Mouse (Mus musculus) neural tube, embryonic 14.5 days (tissue): ENCODE results near the gene Elmsan1. TPM values are rescaled to one million over a fixed set of nuclear protein-coding genes. Genes with fewer than 3 reads are reported as not detected.

Experiments
- ATAC-seq: fragments of 200-750 bp; cut with Nextera tagmentation; 2 replicates; pipeline ENCODE4 v1.8.0; 2017; ENCODE audit warnings: low read depth, mild to moderate bottlenecking, moderate TSS enrichment, moderate library complexity
- H3K27ac ChIP-seq: fragments of 300-500 bp; sonication (generic); 2 replicates; pipeline ENCODE4 v1.5.1; 2014; ENCODE audit warnings: low read depth, mild to moderate bottlenecking, control low read depth, low read length, moderate library complexity, mixed read lengths
- H3K27me3 ChIP-seq: fragments of 300-500 bp; sonication (generic); 2 replicates; pipeline ENCODE4 v1.6.1; 2014; ENCODE audit warnings: low read length; ENCODE audit not compliant: control insufficient read depth, insufficient read depth
- H3K36me3 ChIP-seq: fragments of 300-500 bp; sonication (generic); 2 replicates; pipeline ENCODE4 v1.6.1; 2014; ENCODE audit warnings: low read length, mixed read lengths; ENCODE audit not compliant: control insufficient read depth, insufficient read depth
- H3K4me1 ChIP-seq: fragments of 300-500 bp; sonication (generic); 2 replicates; pipeline ENCODE4 v1.6.1; 2014; ENCODE audit warnings: low read length; ENCODE audit not compliant: control insufficient read depth, insufficient read depth
- H3K4me2 ChIP-seq: fragments of 300-500 bp; sonication (generic); 2 replicates; pipeline ENCODE4 v1.6.1; 2014; ENCODE audit warnings: mild to moderate bottlenecking, low read depth, low read length, control low read depth
- H3K4me3 ChIP-seq: fragments of 300-500 bp; sonication (generic); 2 replicates; pipeline ENCODE4 v1.5.1; 2014; ENCODE audit warnings: low read depth, low read length, control low read depth, mixed read lengths
- H3K9ac ChIP-seq: fragments of 300-500 bp; sonication (generic); replicated peaks from 2 replicates; pipeline ENCODE4 v1.6.1; 2014; ENCODE audit warnings: low read depth, mild to moderate bottlenecking, control low read depth, low read length, mixed read lengths
- H3K9me3 ChIP-seq: fragments of 300-500 bp; sonication (generic); 2 replicates; pipeline ENCODE4 v1.6.1; 2016; ENCODE audit warnings: low read length; ENCODE audit not compliant: control insufficient read depth
- WGBS: fragments of 180-500 bp; shearing (Covaris S2); extraction: QIAGEN DNeasy Blood & Tissue Kit; methylation state at CpG from one replicate; pipeline ENCODE4 v1.1.7; 2014; 5-methylcytosine and 5-hydroxymethylcytosine counted together
- polyA plus RNA-seq: library from polyadenylated mRNA; unstranded; fragments of >200 nt; fragmentation: Nextera tagmentation; extraction: Ambion mirVana; gene quantifications from 2 replicates; pipeline ENCODE4 v1.2.1, GENCODE M21; 2014

Gene Elmsan1
- polyA plus RNA-seq, 1 experiment from 2014 or later = 4.5 TPM

DNA sequence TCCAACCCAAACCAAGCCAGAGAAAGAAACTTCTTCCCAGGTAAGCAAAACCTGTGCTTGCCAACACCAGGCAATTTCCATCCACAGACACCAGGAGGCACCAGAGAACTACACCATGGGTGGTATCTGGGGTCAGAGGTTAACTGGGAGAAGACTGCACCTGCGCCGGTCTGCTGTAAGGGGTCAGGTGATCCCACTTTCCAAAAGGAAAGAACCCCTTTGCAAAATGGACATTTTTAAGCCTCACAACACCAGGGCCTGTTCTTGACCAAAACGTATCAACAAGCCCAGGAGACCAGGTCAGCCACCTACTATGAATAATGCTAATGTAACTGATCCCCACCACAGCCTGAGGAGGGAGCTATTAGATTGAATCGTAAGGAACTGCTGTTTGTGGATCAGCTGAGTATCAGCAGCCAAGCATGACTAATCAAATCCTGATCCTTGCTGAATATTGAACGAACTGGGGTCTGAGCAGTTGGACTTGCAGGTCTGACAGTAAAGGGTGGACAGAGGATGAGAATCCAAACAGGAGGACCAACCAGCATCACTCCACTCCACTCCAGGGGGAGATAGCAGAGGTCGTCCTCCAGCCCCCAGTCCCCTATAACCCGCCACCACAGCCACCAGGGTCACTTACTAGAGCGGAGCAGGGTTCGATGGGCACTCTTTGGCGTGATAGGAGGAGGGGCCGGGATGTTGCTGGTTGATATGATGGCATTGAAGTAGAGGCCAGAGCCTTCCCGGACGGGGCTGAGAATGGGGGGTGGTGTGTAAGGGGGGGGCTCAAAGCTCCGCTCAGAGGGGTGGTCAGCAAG, 56.9 kb downstream of the Elmsan1 start:
- no peak overlapping the region for H3K4me3 ChIP-seq
- H3K27ac ChIP-seq = no peak overlapping the region
- H3K9me3 ChIP-seq = no peaks in the 10 kb centered on the region
- H3K9ac ChIP-seq = no peak overlapping the region
- no peak for ATAC-seq
- no peaks in the 10 kb centered on the region for H3K27me3 ChIP-seq
- 75% methylated on average over 14 of the region's 14 CpGs for WGBS
- peaks cover 10% of the 10 kb centered on the region for H3K36me3 ChIP-seq
- no peaks in the 10 kb centered on the region for H3K4me1 ChIP-seq
- H3K4me2 ChIP-seq = no peak overlapping the region

DNA sequence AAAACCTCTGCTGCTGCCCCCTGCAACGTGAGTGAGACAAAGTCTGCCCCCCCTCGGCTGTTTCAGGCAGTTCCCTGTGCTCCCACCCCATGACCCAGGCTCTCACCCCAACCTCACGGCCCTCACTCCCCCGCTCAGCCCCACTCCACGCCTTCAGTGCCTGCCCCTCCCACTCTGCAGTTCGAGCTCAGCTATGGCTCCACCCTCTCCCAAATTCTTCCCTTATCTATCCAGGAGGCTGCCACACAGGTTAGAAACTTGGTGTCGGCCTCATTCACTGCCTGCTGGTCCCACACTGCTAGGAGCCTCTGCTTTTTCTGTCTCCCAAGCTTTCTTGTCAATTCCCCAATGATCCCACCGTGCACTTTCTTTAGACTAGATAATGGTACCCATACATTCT, 57.6 kb downstream of the Elmsan1 start:
- no peaks in the 10 kb centered on the region for H3K4me1 ChIP-seq
- no peaks in the 10 kb centered on the region for H3K9me3 ChIP-seq
- WGBS = 90% methylated on average over 8 of the region's 8 CpGs
- H3K4me3 ChIP-seq = no peak overlapping the region
- H3K4me2 ChIP-seq = no peak overlapping the region
- H3K36me3 ChIP-seq = peaks cover 10% of the 10 kb centered on the region
- ATAC-seq = no peak
- H3K27ac ChIP-seq = no peak overlapping the region
- H3K9ac ChIP-seq = no peak overlapping the region
- no peaks in the 10 kb centered on the region for H3K27me3 ChIP-seq

DNA sequence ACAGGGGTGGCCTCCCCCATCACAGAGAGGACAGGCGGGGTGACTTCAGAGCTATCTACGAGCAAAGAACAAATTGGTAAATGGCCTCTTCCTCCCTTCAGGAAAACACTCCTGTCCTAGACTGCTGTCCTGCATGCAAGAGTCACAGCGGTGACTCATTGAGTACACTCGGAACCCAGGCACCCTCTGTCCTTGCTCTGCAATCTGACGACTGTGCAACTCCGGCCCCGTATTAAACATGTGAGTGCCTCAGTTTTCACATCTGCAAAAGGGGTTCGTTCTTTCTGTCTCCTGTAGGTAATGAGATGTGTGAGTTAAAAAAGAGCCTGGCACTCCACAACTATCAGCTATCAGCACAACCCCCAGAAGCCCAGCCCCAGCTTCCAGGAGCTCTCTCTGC, 58.2 kb downstream of the Elmsan1 start:
- H3K27me3 ChIP-seq = no peaks in the 10 kb centered on the region
- no peaks in the 10 kb centered on the region for H3K4me1 ChIP-seq
- H3K36me3 ChIP-seq = peaks cover 10% of the 10 kb centered on the region
- no peak overlapping the region for H3K4me2 ChIP-seq
- over 99% methylated on average over 8 of the region's 8 CpGs for WGBS
- H3K9ac ChIP-seq = no peak overlapping the region
- ATAC-seq = no peak
- no peaks in the 10 kb centered on the region for H3K9me3 ChIP-seq
- H3K27ac ChIP-seq = no peak overlapping the region
- H3K4me3 ChIP-seq = no peak overlapping the region

DNA sequence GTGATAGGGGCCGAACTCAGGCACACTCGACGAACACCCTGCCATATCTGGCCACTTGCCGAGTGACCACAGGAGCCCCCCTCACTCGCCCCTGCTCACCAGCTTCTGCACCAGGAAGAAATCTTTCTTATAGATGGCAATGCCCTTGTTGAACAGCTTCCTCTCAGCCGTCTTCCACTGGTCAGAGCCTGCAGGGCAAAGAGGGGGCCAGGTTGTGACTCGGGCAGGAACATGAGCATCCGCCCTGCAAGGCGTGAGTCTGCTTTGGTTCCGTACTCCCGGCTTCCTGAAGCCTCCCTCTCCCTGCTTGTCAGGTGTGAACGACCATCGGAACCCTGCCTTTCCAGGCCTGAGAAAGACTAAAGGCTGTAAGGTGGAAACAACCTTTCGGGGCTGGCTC, 60.5 kb downstream of the Elmsan1 start:
- no peak overlapping the region for H3K9ac ChIP-seq
- WGBS = 94% methylated on average over 14 of the region's 14 CpGs
- H3K4me2 ChIP-seq = no peak overlapping the region
- ATAC-seq = no peak
- peaks cover 10% of the 10 kb centered on the region for H3K36me3 ChIP-seq
- H3K4me1 ChIP-seq = no peaks in the 10 kb centered on the region
- no peaks in the 10 kb centered on the region for H3K9me3 ChIP-seq
- no peak overlapping the region for H3K27ac ChIP-seq
- no peak overlapping the region for H3K4me3 ChIP-seq
- H3K27me3 ChIP-seq = no peaks in the 10 kb centered on the region

DNA sequence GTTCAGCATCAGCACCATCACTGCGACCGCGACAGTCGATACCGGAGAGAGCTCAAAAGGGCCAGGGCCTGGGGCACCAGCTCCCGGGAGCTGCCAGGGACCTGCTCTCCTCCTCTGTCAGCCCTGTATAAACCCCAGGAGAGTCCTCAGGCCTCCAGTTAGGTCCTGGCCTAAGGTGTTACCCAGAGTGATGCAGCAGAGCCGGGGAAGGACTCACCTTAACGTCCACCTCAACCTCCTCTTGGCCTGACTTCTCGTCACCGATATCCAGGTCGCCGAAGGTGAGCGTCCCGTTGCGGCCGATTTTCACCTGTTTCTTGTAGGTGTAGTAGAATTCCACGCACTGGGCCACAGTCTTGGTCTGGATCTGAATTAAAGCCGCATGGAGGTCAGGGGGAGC, 62.5 kb downstream of the Elmsan1 start:
- H3K9ac ChIP-seq = no peak overlapping the region
- peaks cover 22% of the 10 kb centered on the region for H3K36me3 ChIP-seq
- H3K4me1 ChIP-seq = no peaks in the 10 kb centered on the region
- WGBS = 94% methylated on average over 18 of the region's 18 CpGs
- no peak overlapping the region for H3K4me3 ChIP-seq
- no peak overlapping the region for H3K4me2 ChIP-seq
- ATAC-seq = no peak
- no peaks in the 10 kb centered on the region for H3K27me3 ChIP-seq
- H3K27ac ChIP-seq = no peak overlapping the region
- H3K9me3 ChIP-seq = no peaks in the 10 kb centered on the region

DNA sequence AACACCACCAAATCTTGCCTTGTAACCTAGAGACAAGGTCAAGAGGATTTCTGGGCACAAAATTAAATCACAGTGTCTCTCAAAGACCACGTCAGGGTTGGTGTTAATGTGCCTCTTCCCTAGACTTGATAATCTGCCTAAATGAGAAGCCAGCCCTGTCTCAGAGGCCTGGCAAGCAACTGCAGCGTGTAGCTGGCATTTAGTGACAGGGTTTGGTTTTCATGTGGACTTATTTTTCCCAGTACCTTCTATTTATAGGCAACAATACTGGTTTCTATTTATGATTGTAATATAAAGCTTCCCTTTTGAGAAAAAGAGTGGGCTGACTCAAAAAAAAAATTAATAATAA, 63.2 kb downstream of the Elmsan1 start:
- Histone ChIP-seq H3K4me2 (no peak overlapping the region), H3K4me1 (no peaks in the 10 kb centered on the region), H3K36me3 (peaks cover 22% of the 10 kb centered on the region), H3K9ac (no peak overlapping the region), H3K27ac (no peak overlapping the region), H3K9me3 (no peaks in the 10 kb centered on the region), H3K4me3 (no peak overlapping the region), H3K27me3 (no peaks in the 10 kb centered on the region)
- no peak for ATAC-seq
- WGBS = 87% methylated on average over 2 of the region's 2 CpGs

DNA sequence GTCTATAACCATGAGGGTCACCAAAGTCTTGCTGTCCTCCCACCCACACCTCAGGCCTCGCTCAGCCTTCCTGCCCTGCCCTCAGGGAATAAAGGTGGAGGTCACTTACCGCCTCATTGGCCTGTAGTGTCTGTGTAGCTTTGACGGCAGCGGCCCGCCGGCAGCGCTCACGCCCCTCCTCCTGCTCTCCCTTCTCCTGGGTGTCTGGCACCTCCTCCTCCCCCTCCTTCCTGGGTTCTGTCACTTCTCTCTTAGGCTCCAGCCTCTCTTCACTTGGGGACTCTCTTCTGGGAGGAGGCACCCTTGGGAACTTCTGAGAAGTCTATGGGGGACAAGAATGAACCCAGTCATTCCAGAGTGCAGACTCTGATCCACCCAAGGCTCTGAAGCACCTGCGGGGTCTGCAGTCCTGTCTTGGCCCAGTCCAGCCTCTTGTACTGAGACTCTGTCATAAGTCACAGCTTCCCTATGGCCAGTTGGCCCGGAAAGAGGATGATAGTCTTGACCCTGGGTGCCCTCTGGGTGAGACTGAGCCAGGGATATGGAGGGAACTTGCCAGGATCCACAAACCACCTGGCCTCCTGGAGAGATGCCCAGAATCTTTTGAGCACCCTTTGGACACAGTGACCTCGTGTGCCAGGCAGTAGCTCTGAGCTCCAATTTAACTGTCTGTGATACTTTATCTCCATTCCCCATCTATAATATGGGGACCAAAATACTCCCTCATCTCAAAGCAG, 63.7 kb downstream of the Elmsan1 start:
- no peak overlapping the region for H3K4me3 ChIP-seq
- 62% methylated on average over 11 of the region's 11 CpGs for WGBS
- H3K4me1 ChIP-seq = no peaks in the 10 kb centered on the region
- ATAC-seq = no peak
- no peak overlapping the region for H3K9ac ChIP-seq
- peaks cover 22% of the 10 kb centered on the region for H3K36me3 ChIP-seq
- no peaks in the 10 kb centered on the region for H3K9me3 ChIP-seq
- H3K4me2 ChIP-seq = no peak overlapping the region
- H3K27me3 ChIP-seq = no peaks in the 10 kb centered on the region
- no peak overlapping the region for H3K27ac ChIP-seq

DNA sequence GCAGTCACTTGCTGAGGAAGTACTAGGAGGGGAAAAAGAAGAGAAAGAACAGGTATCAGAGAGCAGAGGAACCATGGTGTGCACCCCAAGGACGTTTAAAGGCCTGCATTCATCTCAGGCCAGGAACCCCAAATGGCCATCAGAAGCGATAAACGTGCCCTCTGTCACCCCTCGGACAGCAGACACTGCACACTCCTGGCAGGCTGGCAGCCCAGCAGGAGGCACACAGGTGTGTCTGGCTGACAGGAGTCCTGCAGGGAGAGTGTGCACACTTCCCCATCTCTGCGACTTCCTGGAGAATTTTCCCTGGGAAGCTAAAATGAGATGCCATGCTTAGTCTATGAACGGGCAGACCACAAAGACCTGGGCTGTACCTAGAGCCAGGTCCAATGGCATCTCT, 65.3 kb downstream of the Elmsan1 start:
- H3K9me3 ChIP-seq = no peaks in the 10 kb centered on the region
- no peak overlapping the region for H3K9ac ChIP-seq
- no peaks in the 10 kb centered on the region for H3K27me3 ChIP-seq
- no peak overlapping the region for H3K4me2 ChIP-seq
- peaks cover 18% of the 10 kb centered on the region for H3K36me3 ChIP-seq
- H3K27ac ChIP-seq = no peak overlapping the region
- no peak overlapping the region for H3K4me3 ChIP-seq
- 78% methylated on average over 6 of the region's 6 CpGs for WGBS
- ATAC-seq = no peak
- no peaks in the 10 kb centered on the region for H3K4me1 ChIP-seq
